In the genomic region with DNA sequence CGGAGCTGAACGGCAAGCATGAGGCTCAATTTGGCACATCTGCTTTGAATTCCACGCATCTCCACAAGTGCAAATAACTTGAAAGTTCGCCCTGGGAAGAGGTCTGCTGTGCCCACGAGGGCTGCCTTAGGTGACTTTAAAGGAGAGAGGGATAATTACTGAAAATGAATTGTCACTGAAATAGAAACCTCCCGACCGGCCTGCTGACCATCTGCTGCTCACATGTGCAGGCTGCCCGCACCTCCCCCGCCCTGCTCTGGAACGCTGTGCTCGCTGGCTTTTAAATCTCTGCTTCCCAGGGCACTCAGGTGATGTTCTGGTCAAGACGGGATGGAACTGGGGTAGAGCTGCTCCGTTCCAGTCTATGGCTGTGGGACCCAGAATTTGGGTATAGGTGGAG, we compare ENCODE assay signal across 11 mouse cellular contexts.
A peak's percentile ranks its signal among the peaks of the same experiment; 100 is the strongest.
DNase-seq lines count a peak whose midpoint lies in the region; ATAC-seq and TF ChIP-seq lines count a peak whose summit lies in the region.
"Had no signal": no experiment of that assay in that cellular context is flagged by ENCODE, and none has a peak within 500 bp of the region (broad histone marks: within the 10 kb centered on the region; RNA-seq: fewer than 3 reads in every experiment).

No protein-coding gene starts in this region.

- H3K4me2 ChIP-seq in hindbrain, embryonic 12.5 days (replicated peaks), result 0 out of 2 replicates have a peak overlapping the region, but pooled peaks have one; percentile 15
- H3K4me2 ChIP-seq: lung, embryonic 14.5 days had no signal

- H3K4me3 ChIP-seq in gastrocnemius, adult 2 months, result peak overlapping the region; percentile 55
- H3K4me3 ChIP-seq in hindbrain, embryonic 12.5 days, result no peak overlapping the region
- H3K4me3 ChIP-seq: left cerebral cortex, adult 2 months had no signal

- TF ChIP-seq CTCF in gastrocnemius, adult 2 months (IDR thresholded peaks at IDR 0.05), result no peak

- H3K9me3 ChIP-seq in hindbrain, embryonic 12.5 days (replicated peaks), result no peaks in the 10 kb centered on the region

- WGBS in hindbrain, embryonic 12.5 days, result 35% methylated on average over 13 of the region's 13 CpGs

- no peak overlapping the region for H3K27ac ChIP-seq in gastrocnemius, adult 2 months
- no peak overlapping the region for H3K27ac ChIP-seq in hindbrain, embryonic 12.5 days
- H3K27ac ChIP-seq: left cerebral cortex, adult 2 months had no signal

- intact Hi-C loops in gastrocnemius, adult 2 months (cut with DNase I), result loop anchor here (5.0 kb wide), 1 partner anchor 84 kb away; no protein-coding TSS in a partner anchor

- no peak for ATAC-seq in hindbrain, embryonic 12.5 days (ENCODE audit: low FRiP score)
- ATAC-seq in erythroblast, adult 5-6 weeks (replicated peaks; ENCODE audit: low FRiP score, poor library complexity, severe bottlenecking), result no peak
- ATAC-seq: inflammation-experienced regulatory T-cells, adult 6 months had no signal

- no peak overlapping the region for H3K9ac ChIP-seq in hindbrain, embryonic 12.5 days
- H3K9ac ChIP-seq: lung, embryonic 14.5 days had no signal

- H3K27me3 ChIP-seq in hindbrain, embryonic 12.5 days, result no peaks in the 10 kb centered on the region

- peak; percentile 57 for DNase-seq in gastrocnemius, adult 2 months
- DNase-seq in gastrocnemius, adult 8-10 months (ENCODE audit: low spot score in 2 of 2), result no peak
- peak; percentile 66 for DNase-seq in NIH3T3 (ENCODE audit: low read depth)
- DNase-seq in cerebellum, postnatal 36 days, result peak; percentile 57 to 70
- no peak for DNase-seq in adrenal gland, postnatal 36 days
- no peak for DNase-seq in lung, postnatal 14 days
- DNase-seq: lung, embryonic 14.5 days had no signal

- H3K4me1 ChIP-seq in hindbrain, embryonic 12.5 days, result peaks cover 17% of the 10 kb centered on the region

- H3K36me3 ChIP-seq in hindbrain, embryonic 12.5 days, result no peaks in the 10 kb centered on the region

Comparison
In these comparisons a context has a peak if more than half of its experiments do, and no peak if none do; other contexts are left out.
1. DNase-seq: peak in gastrocnemius, adult 2 months (single experiment), NIH3T3 (single experiment) and cerebellum, postnatal 36 days (2 of 2); none in gastrocnemius, adult 8-10 months (0 of 2), adrenal gland, postnatal 36 days (0 of 2) and lung, postnatal 14 days (single experiment).